Mouse (Mus musculus): Measurements from ENCODE around the gene Metap2. TPM values are rescaled to one million over a fixed set of nuclear protein-coding genes. Genes with fewer than 3 reads are reported as not detected.

Metap2 gene
- total and polyA plus RNA-seq, 3 experiments, result 45.4 to 114 (median 111) TPM

GRCm38 (mm10) chr10:93834394-93834745 lies 62.5 kb downstream of the Metap2 start:
- DNase-seq, result no peak
- Histone ChIP-seq H3K27ac (no peak overlapping the region), H3K27me3 (ENCODE audit: control insufficient read depth, insufficient read depth, low read length) (peaks cover 16% of the 10 kb centered on the region), H3K9ac (ENCODE audit: low read depth, low read length) (no peak overlapping the region), H3K4me3 (peak overlapping the region; percentile 46), H3K4me1 (ENCODE audit: control insufficient read depth, insufficient read depth, low read length) (no peaks in the 10 kb centered on the region), H3K79me2 (replicated peaks; ENCODE audit: control insufficient read depth, insufficient read depth, low read length) (no peaks in the 10 kb centered on the region), H3K36me3 (ENCODE audit: control insufficient read depth, insufficient read depth, low read length) (no peaks in the 10 kb centered on the region)
- 15% methylated on average over 13 of the region's 13 CpGs for WGBS
- intact Hi-C loops (cut with DNase I), result no loop called here
- TF ChIP-seq CTCF (IDR thresholded peaks at IDR 0.05) (no peak), EP300 (IDR thresholded peaks at IDR 0.05; ENCODE audit: insufficient read depth, low read depth, low read length) (no peak), POLR2A (IDR thresholded peaks at IDR 0.05; ENCODE audit: insufficient read depth, low read depth, low read length) (no peak)

GRCm38 (mm10) chr10:93833699-93834393 lies 63.0 kb downstream of the Metap2 start:
- TF ChIP-seq POLR2A (IDR thresholded peaks at IDR 0.05; ENCODE audit: insufficient read depth, low read depth, low read length), result no peak
- TF ChIP-seq EP300 (IDR thresholded peaks at IDR 0.05; ENCODE audit: insufficient read depth, low read depth, low read length), result no peak
- 0 out of 2 replicates have a peak, but pooled peaks have one; percentile 17 for TF ChIP-seq CTCF (IDR thresholded peaks at IDR 0.05)
- peak; percentile 41 to 67 for DNase-seq
- Histone ChIP-seq H3K9ac (ENCODE audit: low read depth, low read length) (no peak overlapping the region), H3K36me3 (ENCODE audit: control insufficient read depth, insufficient read depth, low read length) (no peaks in the 10 kb centered on the region), H3K27ac (no peak overlapping the region), H3K4me1 (ENCODE audit: control insufficient read depth, insufficient read depth, low read length) (no peaks in the 10 kb centered on the region), H3K79me2 (replicated peaks; ENCODE audit: control insufficient read depth, insufficient read depth, low read length) (no peaks in the 10 kb centered on the region), H3K4me3 (peak overlapping the region; percentile 46), H3K27me3 (ENCODE audit: control insufficient read depth, insufficient read depth, low read length) (peaks cover 16% of the 10 kb centered on the region)
- 1% methylated on average over 72 of the region's 75 CpGs for WGBS
- intact Hi-C loops (cut with DNase I), result no loop called here

- peak overlapping the region; percentile 46 for H3K4me3 ChIP-seq
- 4% methylated on average over 16 of the region's 16 CpGs for WGBS
- peaks cover 16% of the 10 kb centered on the region for H3K27me3 ChIP-seq (ENCODE audit: control insufficient read depth, insufficient read depth, low read length)
- intact Hi-C loops (cut with DNase I), result no loop called here
- no peak overlapping the region for H3K27ac ChIP-seq
- TF ChIP-seq POLR2A (IDR thresholded peaks at IDR 0.05; ENCODE audit: insufficient read depth, low read depth, low read length), result no peak
- no peak overlapping the region for H3K9ac ChIP-seq (ENCODE audit: low read depth, low read length)
- H3K4me1 ChIP-seq (ENCODE audit: control insufficient read depth, insufficient read depth, low read length), result no peaks in the 10 kb centered on the region
- H3K36me3 ChIP-seq (ENCODE audit: control insufficient read depth, insufficient read depth, low read length), result no peaks in the 10 kb centered on the region
- no peaks in the 10 kb centered on the region for H3K79me2 ChIP-seq (replicated peaks; ENCODE audit: control insufficient read depth, insufficient read depth, low read length)
- DNase-seq, result no peak
Observed at GRCm38 (mm10) chr10:93833370-93833698, 63.6 kb downstream of the Metap2 start.

- Histone ChIP-seq H3K27me3 (ENCODE audit: control insufficient read depth, insufficient read depth, low read length) (peaks cover 16% of the 10 kb centered on the region), H3K4me3 (no peak overlapping the region), H3K9ac (ENCODE audit: low read depth, low read length) (no peak overlapping the region), H3K4me1 (ENCODE audit: control insufficient read depth, insufficient read depth, low read length) (no peaks in the 10 kb centered on the region), H3K27ac (no peak overlapping the region), H3K36me3 (ENCODE audit: control insufficient read depth, insufficient read depth, low read length) (no peaks in the 10 kb centered on the region), H3K79me2 (replicated peaks; ENCODE audit: control insufficient read depth, insufficient read depth, low read length) (no peaks in the 10 kb centered on the region)
- no peak for DNase-seq
- TF ChIP-seq EP300 (IDR thresholded peaks at IDR 0.05; ENCODE audit: insufficient read depth, low read depth, low read length) (no peak), CTCF (IDR thresholded peaks at IDR 0.05) (no peak), POLR2A (IDR thresholded peaks at IDR 0.05; ENCODE audit: insufficient read depth, low read depth, low read length) (no peak)
- intact Hi-C loops (cut with DNase I), result no loop called here
- WGBS, result 44% methylated on average over 9 of the region's 9 CpGs
Observed at GRCm38 (mm10) chr10:93832811-93833210, 64.1 kb downstream of the Metap2 start.

- H3K27me3 ChIP-seq (ENCODE audit: control insufficient read depth, insufficient read depth, low read length), result peaks cover 16% of the 10 kb centered on the region
Observed at GRCm38 (mm10) chr10:93831730-93832574, 64.9 kb downstream of the Metap2 start.

More at GRCm38 (mm10) chr10:93831730-93832574, 64.9 kb downstream of the Metap2 start:
- no peak for DNase-seq
- no peaks in the 10 kb centered on the region for H3K4me1 ChIP-seq (ENCODE audit: control insufficient read depth, insufficient read depth, low read length)
- TF ChIP-seq POLR2A (IDR thresholded peaks at IDR 0.05; ENCODE audit: insufficient read depth, low read depth, low read length), result no peak
- no peak for TF ChIP-seq EP300 (IDR thresholded peaks at IDR 0.05; ENCODE audit: insufficient read depth, low read depth, low read length)
- TF ChIP-seq CTCF (IDR thresholded peaks at IDR 0.05), result no peak
- H3K27ac ChIP-seq, result no peak overlapping the region
- 19% methylated on average over 18 of the region's 18 CpGs for WGBS
- H3K4me3 ChIP-seq, result no peak overlapping the region
- H3K36me3 ChIP-seq (ENCODE audit: control insufficient read depth, insufficient read depth, low read length), result no peaks in the 10 kb centered on the region
- intact Hi-C loops (cut with DNase I), result no loop called here
- H3K9ac ChIP-seq (ENCODE audit: low read depth, low read length), result no peak overlapping the region
- no peaks in the 10 kb centered on the region for H3K79me2 ChIP-seq (replicated peaks; ENCODE audit: control insufficient read depth, insufficient read depth, low read length)

Data from heart, adult 2 months (tissue).